Mouse (Mus musculus) T-cell, adult 2 months (primary cell): ENCODE measurements around the gene Olfr1116.
"Not testable (repeated sequence)": the region's sequence is repeated elsewhere in the genome, so short reads cannot be mapped to it uniquely, and the experiment has no call there.

Experiments used
- DNase-seq: peaks from one replicate; pipeline ENCODE4 v3.0.0; 2022; ENCODE audit warnings: low spot score

Olfr1116 gene

GRCm38 (mm10) chr2:87267234-87267633 lies at the start of gene Olfr1116:
Olfr1116 (plus strand) TSS chr2:87267534.
- no peak for DNase-seq

GRCm38 (mm10) chr2:87247713-87248112 lies 19.6 kb upstream of the Olfr1116 start, which contains the start of gene Olfr1115:
Olfr1115 (plus strand) TSS chr2:87248013.
- no peak for DNase-seq

DNA sequence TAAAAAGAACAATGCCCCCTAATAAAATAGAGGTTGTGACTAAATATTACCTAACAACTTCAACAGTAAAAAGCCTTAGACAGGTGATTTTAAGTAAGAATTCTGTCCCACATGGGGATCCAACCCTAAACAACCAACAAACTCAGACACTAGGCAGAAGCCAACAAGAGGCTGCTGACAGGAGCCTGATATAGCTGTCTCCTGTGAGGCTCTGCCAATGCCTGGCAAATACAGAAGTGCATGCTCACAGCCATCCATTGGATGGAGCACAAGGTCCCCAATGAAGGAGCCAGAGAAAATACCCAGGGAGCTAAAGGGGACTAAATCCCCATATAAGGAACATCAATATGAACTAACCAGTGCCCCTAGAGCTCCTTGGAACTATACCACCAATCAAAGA lies 26.6 kb downstream of the Olfr1116 start:
- DNase-seq, result not testable (repeated sequence)

GRCm38 (mm10) chr2:87307281-87307680 lies 39.9 kb downstream of the Olfr1116 start, which contains the start of gene Olfr1118:
Olfr1118 (plus strand) TSS chr2:87307581.
- DNase-seq, result no peak
